Mouse (Mus musculus) embryonic fibroblast, embryonic 13.5 days (primary cell): ENCODE results near the gene Srebf2.

Experiments used
- CTCF ChIP-seq: IDR thresholded peaks from 2 replicates; pipeline ENCODE4 v1.5.1; 2011; ENCODE audit warnings: mild to moderate bottlenecking, control low read depth, low read length, moderate library complexity, borderline replicate concordance; ENCODE audit not compliant: insufficient read depth
- POLR2A ChIP-seq: IDR thresholded peaks from 2 replicates; pipeline ENCODE4 v1.6.1; 2011; ENCODE audit warnings: low read depth, mild to moderate bottlenecking, control low read depth, low read length, moderate library complexity

DNA sequence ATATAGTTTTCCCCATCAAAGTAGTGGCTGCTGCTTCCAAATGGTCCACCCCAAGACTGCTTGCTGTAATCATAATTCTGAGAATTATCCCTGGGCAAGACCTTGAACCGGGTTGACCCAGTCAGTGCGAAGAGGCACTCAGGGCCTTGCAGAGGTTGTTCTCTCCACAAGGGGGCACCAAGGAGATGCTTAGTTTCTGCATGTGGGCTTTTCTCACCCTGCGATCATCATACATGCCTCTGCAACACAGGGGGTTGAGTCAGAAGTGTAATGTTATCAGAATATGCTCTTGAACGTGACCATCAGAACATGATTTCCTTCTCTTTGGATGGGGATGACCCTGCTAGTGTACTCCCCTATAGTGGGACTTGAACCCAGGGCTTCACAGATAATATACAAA, 8.4 kb upstream of the Srebf2 start:
- TF ChIP-seq CTCF (peak; percentile 40; the same call in 1 of the 2 replicates), POLR2A (no peak)
